22 mouse cellular contexts compared by ENCODE assay signal in genomic region chr6:66917032-66917431, GRCm38 (mm10). TPM values are rescaled to one million over a fixed set of nuclear protein-coding genes. Genes with fewer than 3 reads are reported as not detected.
DNase-seq lines count a peak whose midpoint lies in the region; ATAC-seq lines count a peak whose summit lies in the region.
"Had no signal": no experiment of that assay in that cellular context is flagged by ENCODE, and none has a peak within 500 bp of the region (broad histone marks: within the 10 kb centered on the region; RNA-seq: fewer than 3 reads in every experiment).

No protein-coding gene starts in this region.

- H3K4me3 ChIP-seq in limb, embryonic 10.5 days, result no peak overlapping the region
- H3K4me3 ChIP-seq: embryonic facial prominence, embryonic 10.5 days; embryonic facial prominence, embryonic 12.5 days; forebrain, embryonic 10.5 days; forebrain, embryonic 12.5 days had no signal

- peak; percentile 82 for ATAC-seq in CD4-positive, CD25-positive, alpha-beta regulatory T cell, adult 4 months
- ATAC-seq: forebrain, embryonic 14.5 days; forebrain, embryonic 16.5 days had no signal

- 0 out of 2 replicates have a peak, but pooled peaks cover 3% of the 10 kb centered on the region for H3K36me3 ChIP-seq in limb, embryonic 10.5 days
- H3K36me3 ChIP-seq: embryonic facial prominence, embryonic 10.5 days; embryonic facial prominence, embryonic 12.5 days; forebrain, embryonic 10.5 days; forebrain, embryonic 12.5 days had no signal

- no peaks in the 10 kb centered on the region for H3K9me3 ChIP-seq in limb, embryonic 10.5 days (replicated peaks)
- H3K9me3 ChIP-seq: embryonic facial prominence, embryonic 10.5 days; embryonic facial prominence, embryonic 12.5 days; forebrain, embryonic 10.5 days; forebrain, embryonic 12.5 days had no signal

- WGBS in limb, embryonic 10.5 days, result 91% methylated on average over 7 of the region's 7 CpGs

- H3K27ac ChIP-seq in limb, embryonic 10.5 days, result no peak overlapping the region
- H3K27ac ChIP-seq: embryonic facial prominence, embryonic 10.5 days; embryonic facial prominence, embryonic 12.5 days; forebrain, embryonic 10.5 days; forebrain, embryonic 12.5 days had no signal

- DNase-seq in CD4-positive helper T cell, adult 2 months (ENCODE audit: low read depth, low spot score), result peak; percentile 29
- DNase-seq in induced T-regulatory cell, adult 2 months (ENCODE audit: low read depth), result peak; percentile 64
- DNase-seq in limb, embryonic 10.5 days (ENCODE audit: low spot score), result peak; percentile 23
- no peak for DNase-seq in layer of hippocampus, adult 9-11 months
- no peak for DNase-seq in left cerebral cortex, adult 8-10 months (ENCODE audit: low spot score in 2 of 2)
- no peak for DNase-seq in spleen, postnatal 4 days (ENCODE audit: low spot score in 2 of 2)
- DNase-seq: adrenal gland, adult 8-10 months; adrenal gland, postnatal 14 days; adrenal gland, postnatal 36 days; B cell, adult 2 months; cerebellum, adult 11-12 months; cerebellum, adult 2 months; cerebellum, adult 9-10 months; cerebellum, postnatal 10 days; cerebellum, postnatal 25 days had no signal

- H3K4me1 ChIP-seq in limb, embryonic 10.5 days, result no peaks in the 10 kb centered on the region
- H3K4me1 ChIP-seq: embryonic facial prominence, embryonic 12.5 days; forebrain, embryonic 10.5 days; forebrain, embryonic 12.5 days had no signal

- no peaks in the 10 kb centered on the region for H3K27me3 ChIP-seq in limb, embryonic 10.5 days (ENCODE audit: low read depth, poor library complexity, severe bottlenecking)
- H3K27me3 ChIP-seq: embryonic facial prominence, embryonic 12.5 days; forebrain, embryonic 12.5 days had no signal

RNA-seq across cellular contexts. Expression of gene Gng12, which starts 20.8 kb away (rescaled TPM):
- polyA plus RNA-seq in CD4-positive, CD25-positive, alpha-beta regulatory T cell, adult 4 months (2017; shearing (Covaris generic)), result 10 to 100 TPM; 15.8 to 21.0 TPM
- 61.2 and 73.9 TPM in 2 replicates for polyA plus RNA-seq in limb, embryonic 10.5 days (2016; fragmentation: Nextera tagmentation; extraction: Ambion mirVana)
- 10 to 100 TPM; 57.5 to 66.2 (median 59.2) TPM for total RNA-seq in left cerebral cortex, adult 8-10 months (2022)

Comparison
In these comparisons a context has a peak if more than half of its experiments do, and no peak if none do; other contexts are left out.
1. DNase-seq: peak in CD4-positive helper T cell, adult 2 months (single experiment), induced T-regulatory cell, adult 2 months (single experiment) and limb, embryonic 10.5 days (single experiment); none in layer of hippocampus, adult 9-11 months (single experiment), left cerebral cortex, adult 8-10 months (0 of 2) and spleen, postnatal 4 days (0 of 2).